Mouse (Mus musculus) erythroblast, embryonic 14.5 days (primary cell): ENCODE data around the gene Tnfaip8l1. TPM values are rescaled to one million over a fixed set of nuclear protein-coding genes. Genes with fewer than 3 reads are reported as not detected.

ENCODE experiments used
- H3K27me3 ChIP-seq: 2 replicates; pipeline ENCODE4 v1.6.1; 2012; ENCODE audit warnings: inconsistent platforms; ENCODE audit not compliant: control insufficient read depth
- H3K36me3 ChIP-seq: 2 replicates; pipeline ENCODE4 v1.6.1; 2012; ENCODE audit warnings: mild to moderate bottlenecking, inconsistent platforms; ENCODE audit not compliant: control insufficient read depth
- H3K4me1 ChIP-seq: 2 replicates; pipeline ENCODE4 v1.6.1; 2012; ENCODE audit warnings: inconsistent platforms; ENCODE audit not compliant: control insufficient read depth
- H3K4me3 ChIP-seq: replicated peaks from 2 replicates; pipeline ENCODE3; 2012; ENCODE audit warnings: moderate library complexity, mild to moderate bottlenecking, inconsistent platforms
- H3K9me3 ChIP-seq: 2 replicates; pipeline ENCODE4 v1.6.1; 2012; ENCODE audit warnings: low read length, inconsistent platforms, mixed read lengths; ENCODE audit not compliant: control insufficient read depth
- GATA1 ChIP-seq: IDR thresholded peaks from 2 replicates; pipeline ENCODE4 v1.6.1; 2012; ENCODE audit warnings: low read length, inconsistent platforms, mixed read lengths
- TAL1 ChIP-seq: IDR thresholded peaks from 3 replicates; pipeline ENCODE4 v1.6.1; 2012; ENCODE audit warnings: low read length, inconsistent platforms, mixed read lengths
- polyA plus RNA-seq: library from polyadenylated mRNA; stranded (reverse); fragments of >175 nt; gene quantifications from 2 replicates; pipeline ENCODE4 v1.2.3, GENCODE M21; 2012

Tnfaip8l1 gene
- polyA plus RNA-seq, 1 experiment = 0.07 TPM

DNA sequence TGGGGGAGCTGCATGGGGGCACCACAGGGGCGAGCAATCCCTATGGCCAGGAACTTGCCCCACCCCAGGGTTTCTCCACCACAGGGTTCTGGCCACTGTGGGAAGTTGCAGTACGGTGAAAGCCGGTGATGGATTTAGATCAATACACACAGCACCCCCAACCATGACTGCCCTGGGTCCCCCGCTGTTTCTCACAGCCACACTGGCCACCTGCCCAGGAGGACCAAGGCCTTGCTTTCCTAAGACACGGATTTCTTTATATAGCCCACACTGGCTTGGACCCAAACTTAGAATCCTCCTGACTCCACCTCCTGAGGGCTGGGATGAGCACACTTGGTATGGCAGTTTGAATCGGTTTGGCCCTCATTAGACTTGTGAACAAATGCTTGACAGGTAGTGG is 29.0 kb downstream of the Tnfaip8l1 start:
- Histone ChIP-seq H3K4me1 (no peaks in the 10 kb centered on the region), H3K36me3 (peaks cover 85% of the 10 kb centered on the region)
- no peak for TF ChIP-seq TAL1

DNA sequence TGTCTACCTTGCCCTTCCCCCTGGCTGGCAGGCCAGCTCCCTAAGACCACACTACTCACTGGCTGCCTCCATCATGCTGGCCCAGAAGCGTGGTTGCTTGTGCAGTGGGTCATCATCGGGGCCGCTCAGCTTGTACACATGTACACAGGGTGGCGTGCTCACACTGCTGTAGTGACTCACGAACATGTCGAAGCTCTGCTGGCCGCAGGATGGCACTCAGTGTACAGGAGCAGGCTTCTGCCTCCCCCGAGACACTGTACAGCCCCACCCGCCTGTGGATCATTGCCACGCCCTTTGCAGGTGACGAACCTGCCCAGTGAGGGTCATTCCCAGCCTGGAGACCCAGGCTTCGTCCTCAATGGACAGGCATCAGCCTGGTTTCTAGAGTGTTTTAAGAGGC is 32.1 kb downstream of the Tnfaip8l1 start:
- TF ChIP-seq TAL1 = no peak
- TF ChIP-seq GATA1 = no peak
- peaks cover 89% of the 10 kb centered on the region for H3K36me3 ChIP-seq

More for the DNA sequence above, 29.0 kb downstream of the Tnfaip8l1 start:
- no peak overlapping the region for H3K4me3 ChIP-seq
- H3K27me3 ChIP-seq = no peaks in the 10 kb centered on the region
- H3K9me3 ChIP-seq = no peaks in the 10 kb centered on the region

DNA sequence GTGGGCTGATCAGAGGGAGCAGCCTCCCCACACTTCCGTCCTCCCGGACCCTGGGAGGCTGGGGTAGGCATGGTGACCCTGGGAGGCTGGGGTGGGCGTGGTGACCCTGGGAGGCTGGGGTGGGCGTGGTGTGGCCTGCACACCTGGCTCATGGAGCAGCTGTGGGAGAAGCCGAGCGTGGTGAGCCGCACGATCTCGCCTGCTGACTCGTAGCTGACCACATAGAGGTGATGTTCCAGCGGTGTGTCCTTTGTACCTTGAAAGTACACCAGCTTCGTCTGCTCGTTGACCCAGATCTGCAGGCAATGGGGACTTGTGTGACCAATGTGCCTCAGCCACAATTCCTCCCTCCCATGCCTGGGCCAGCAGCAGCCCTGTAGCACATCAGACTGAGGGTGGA is 32.5 kb downstream of the Tnfaip8l1 start:
- no peak overlapping the region for H3K4me3 ChIP-seq

More for the DNA sequence above, 32.1 kb downstream of the Tnfaip8l1 start:
- Histone ChIP-seq H3K9me3 (peaks cover 3% of the 10 kb centered on the region), H3K4me1 (no peaks in the 10 kb centered on the region), H3K27me3 (no peaks in the 10 kb centered on the region), H3K4me3 (no peak overlapping the region)

DNA sequence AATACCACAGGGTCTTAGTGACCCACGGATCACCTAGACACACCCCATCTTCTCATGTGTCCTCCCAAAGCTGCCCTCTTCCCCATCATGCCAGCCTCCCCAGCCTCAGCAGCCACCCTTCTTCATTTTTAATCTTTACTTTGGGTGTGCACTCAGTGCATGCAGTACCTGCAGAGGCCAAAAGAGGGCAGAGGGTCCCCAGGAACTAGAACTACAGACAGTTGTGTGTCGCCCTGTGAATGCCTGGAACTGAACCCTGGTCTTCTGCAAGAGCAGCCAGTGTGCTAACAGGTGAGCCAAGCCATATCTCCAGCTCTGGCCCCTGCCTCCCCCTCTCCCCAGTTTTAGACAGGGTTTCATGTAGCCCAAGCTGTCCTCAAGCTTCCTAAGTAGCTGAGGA is 34.6 kb downstream of the Tnfaip8l1 start:
- peaks cover 78% of the 10 kb centered on the region for H3K36me3 ChIP-seq
- H3K4me3 ChIP-seq = no peak overlapping the region
- no peak for TF ChIP-seq GATA1
- no peak for TF ChIP-seq TAL1
- H3K27me3 ChIP-seq = no peaks in the 10 kb centered on the region
- H3K4me1 ChIP-seq = no peaks in the 10 kb centered on the region
- peaks cover 3% of the 10 kb centered on the region for H3K9me3 ChIP-seq

More for the DNA sequence above, 32.5 kb downstream of the Tnfaip8l1 start:
- Histone ChIP-seq H3K36me3 (peaks cover 86% of the 10 kb centered on the region), H3K27me3 (no peaks in the 10 kb centered on the region), H3K4me1 (no peaks in the 10 kb centered on the region), H3K9me3 (peaks cover 3% of the 10 kb centered on the region)
- TF ChIP-seq TAL1 = no peak
- no peak for TF ChIP-seq GATA1

DNA sequence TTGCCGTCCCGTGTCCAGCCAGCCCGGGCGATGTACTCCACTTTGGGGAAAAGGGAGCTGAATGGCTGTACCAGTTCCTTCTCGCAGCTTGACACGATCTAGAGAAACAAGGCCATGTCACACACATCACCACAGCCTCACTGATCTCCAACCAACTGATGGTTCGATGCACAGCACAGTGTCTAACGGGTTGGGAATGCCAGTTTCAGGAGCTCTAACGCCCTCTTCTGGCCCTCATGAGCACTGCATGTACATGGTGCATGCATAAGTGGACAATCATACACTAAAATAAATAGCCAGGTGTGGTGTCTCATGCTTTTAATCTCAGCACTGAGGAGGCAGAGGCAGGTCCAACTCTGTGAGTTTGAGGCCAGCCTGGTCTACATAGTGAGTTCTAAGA is 38.3 kb downstream of the Tnfaip8l1 start:
- TF ChIP-seq GATA1 (no peak), TAL1 (no peak)
- Histone ChIP-seq H3K4me3 (no peak overlapping the region), H3K4me1 (no peaks in the 10 kb centered on the region), H3K9me3 (peaks cover 3% of the 10 kb centered on the region), H3K36me3 (peaks cover 86% of the 10 kb centered on the region), H3K27me3 (no peaks in the 10 kb centered on the region)

DNA sequence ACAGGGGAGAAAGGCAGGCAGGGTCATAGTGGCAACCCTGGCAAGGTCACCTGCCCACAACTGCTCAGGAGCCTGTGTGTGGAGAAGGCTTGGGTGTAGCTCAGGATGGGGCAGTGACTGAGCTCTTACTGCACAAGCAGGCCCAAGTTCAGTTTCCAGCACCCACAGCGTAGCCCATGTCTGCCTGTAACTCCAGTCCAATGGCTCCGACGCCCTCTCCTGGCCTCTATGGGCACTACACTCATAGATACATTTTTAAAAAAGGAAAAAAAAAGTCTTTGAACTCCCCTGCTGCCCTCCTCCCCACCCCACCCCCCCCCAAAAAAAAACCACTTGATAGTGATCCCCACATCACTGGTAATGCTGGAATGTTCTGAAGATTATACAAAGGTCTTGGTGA is 39.4 kb downstream of the Tnfaip8l1 start:
- Histone ChIP-seq H3K4me1 (no peaks in the 10 kb centered on the region), H3K4me3 (no peak overlapping the region), H3K9me3 (peaks cover 3% of the 10 kb centered on the region), H3K36me3 (peaks cover 86% of the 10 kb centered on the region), H3K27me3 (no peaks in the 10 kb centered on the region)
- no peak for TF ChIP-seq GATA1
- TF ChIP-seq TAL1 = no peak

DNA sequence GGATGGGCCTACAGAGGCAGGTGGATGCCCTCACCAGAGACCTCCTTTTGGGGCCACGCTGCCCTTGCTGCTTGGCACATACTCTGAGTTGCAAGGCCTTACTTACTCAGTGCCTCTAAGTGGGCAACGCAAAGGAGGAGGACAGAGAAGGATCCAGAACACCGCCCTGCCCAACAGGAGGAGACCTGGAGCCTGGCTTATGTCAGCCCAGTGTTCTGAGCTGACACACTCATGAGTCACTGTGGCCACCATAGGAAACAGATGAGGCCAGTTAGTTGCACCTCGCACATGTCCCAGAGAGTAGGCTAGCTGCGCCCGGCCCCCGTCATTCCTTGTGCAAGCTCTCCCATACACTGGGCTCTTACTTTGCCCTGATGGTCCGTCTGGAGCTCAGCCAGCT is 40.2 kb downstream of the Tnfaip8l1 start:
- peaks cover 86% of the 10 kb centered on the region for H3K36me3 ChIP-seq
- H3K27me3 ChIP-seq = no peaks in the 10 kb centered on the region
- H3K4me1 ChIP-seq = peaks cover 3% of the 10 kb centered on the region; the same call in 1 of the 2 replicates
- H3K4me3 ChIP-seq = no peak overlapping the region
- no peak for TF ChIP-seq GATA1
- TF ChIP-seq TAL1 = no peak
- H3K9me3 ChIP-seq = no peaks in the 10 kb centered on the region

DNA sequence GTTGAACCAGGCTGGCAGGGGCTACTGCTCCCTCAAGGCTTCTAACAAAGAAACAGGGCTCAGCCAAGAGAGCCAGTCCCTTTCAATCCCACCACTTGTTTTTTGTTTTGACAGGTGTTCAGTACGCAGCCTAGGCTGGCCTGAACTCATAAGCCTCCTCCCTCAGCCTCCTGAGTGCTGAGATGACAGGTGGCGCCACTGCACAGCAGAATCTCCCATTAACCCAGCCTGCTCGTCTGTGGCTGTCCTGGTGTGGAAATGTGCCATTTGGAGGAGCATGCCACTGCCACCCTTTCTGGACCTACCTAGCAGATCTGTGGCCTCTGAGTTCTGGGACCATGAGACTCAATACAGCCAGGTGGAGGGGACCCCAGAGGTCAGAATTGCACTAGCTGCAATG is 41.5 kb downstream of the Tnfaip8l1 start:
- Histone ChIP-seq H3K36me3 (peaks cover 84% of the 10 kb centered on the region), H3K9me3 (no peaks in the 10 kb centered on the region), H3K27me3 (no peaks in the 10 kb centered on the region), H3K4me1 (peaks cover 3% of the 10 kb centered on the region; the same call in 1 of the 2 replicates), H3K4me3 (no peak overlapping the region)
- TF ChIP-seq TAL1 (no peak), GATA1 (no peak)

DNA sequence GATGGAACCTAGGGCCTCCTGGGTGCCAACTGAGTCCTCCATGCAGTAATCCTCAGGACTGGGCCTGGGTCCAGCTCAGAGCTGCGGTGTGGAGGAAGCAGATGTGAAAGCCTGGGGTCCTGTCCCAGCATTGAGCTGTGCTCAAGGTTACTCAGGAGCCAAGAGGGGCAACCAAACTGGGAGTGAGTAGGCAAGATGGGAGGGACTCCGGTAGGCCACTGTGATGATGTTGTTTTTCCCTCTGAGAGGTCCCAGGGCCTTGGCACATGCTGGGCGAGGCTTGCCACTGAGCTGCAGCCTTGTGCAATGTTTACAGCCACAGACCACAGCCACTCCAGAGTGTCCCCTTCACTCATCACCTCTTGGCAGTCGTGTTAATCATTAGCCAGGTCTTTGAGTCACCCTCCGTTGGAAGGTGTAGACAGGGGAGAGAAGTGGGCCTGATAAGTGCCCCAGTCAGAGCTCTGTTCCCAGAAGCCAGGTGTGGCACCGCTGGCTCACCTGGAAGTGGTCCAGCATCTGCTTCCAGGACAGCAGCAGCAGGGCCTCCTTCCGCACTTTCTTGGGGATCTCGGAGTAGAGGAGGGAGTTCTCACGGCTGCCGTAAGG is 44.1 kb downstream of the Tnfaip8l1 start:
- Histone ChIP-seq H3K36me3 (peaks cover 97% of the 10 kb centered on the region), H3K27me3 (no peaks in the 10 kb centered on the region), H3K4me1 (peaks cover 3% of the 10 kb centered on the region; the same call in 1 of the 2 replicates), H3K4me3 (no peak overlapping the region), H3K9me3 (no peaks in the 10 kb centered on the region)
- TF ChIP-seq GATA1 = no peak
- TF ChIP-seq TAL1 = no peak

DNA sequence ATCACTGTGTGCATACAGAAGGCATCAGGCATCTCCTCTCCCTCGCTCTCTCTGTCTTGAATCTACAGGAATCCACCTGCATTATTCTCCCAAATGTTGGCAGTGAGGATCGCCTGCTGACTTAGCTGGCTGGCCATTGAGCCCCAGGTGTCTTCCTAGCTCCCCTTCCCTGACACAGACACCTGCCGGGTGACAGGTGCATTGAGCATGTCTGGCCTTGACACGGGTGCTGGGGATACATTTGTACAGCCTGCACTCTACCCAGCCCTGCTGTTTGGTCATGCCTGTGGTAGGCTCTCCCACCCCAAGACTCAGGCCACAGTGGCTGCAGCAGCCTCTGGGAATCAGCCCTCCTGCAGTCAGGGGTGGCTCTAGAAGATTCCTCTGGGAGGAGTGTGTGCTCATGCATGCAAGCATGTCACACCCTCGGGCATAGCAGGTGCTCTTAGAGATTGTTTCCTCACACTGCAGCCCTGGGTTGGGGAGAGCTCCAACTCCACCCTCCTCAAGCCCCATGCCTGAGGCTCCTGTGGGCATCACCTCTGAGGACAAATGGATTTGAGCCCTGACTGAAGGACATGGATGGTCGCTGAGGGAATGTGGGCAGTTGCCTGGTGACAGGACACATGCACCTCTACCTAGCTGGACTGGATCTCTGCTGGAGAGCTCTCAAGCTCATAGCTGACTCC is 44.9 kb downstream of the Tnfaip8l1 start:
- Histone ChIP-seq H3K27me3 (no peaks in the 10 kb centered on the region), H3K4me3 (no peak overlapping the region), H3K9me3 (no peaks in the 10 kb centered on the region), H3K4me1 (peaks cover 8% of the 10 kb centered on the region), H3K36me3 (peaks cover 97% of the 10 kb centered on the region)
- TF ChIP-seq TAL1 (no peak), GATA1 (no peak)
